Mouse (Mus musculus): ENCODE results near the gene Gm28047. TPM values are rescaled to one million over a fixed set of nuclear protein-coding genes. Genes with fewer than 3 reads are reported as not detected.
A peak's percentile ranks its signal among the peaks of the same experiment; 100 is the strongest.

The Gm28047 gene
- polyA plus RNA-seq, 1 experiment from 2014 or later = not detected

DNA sequence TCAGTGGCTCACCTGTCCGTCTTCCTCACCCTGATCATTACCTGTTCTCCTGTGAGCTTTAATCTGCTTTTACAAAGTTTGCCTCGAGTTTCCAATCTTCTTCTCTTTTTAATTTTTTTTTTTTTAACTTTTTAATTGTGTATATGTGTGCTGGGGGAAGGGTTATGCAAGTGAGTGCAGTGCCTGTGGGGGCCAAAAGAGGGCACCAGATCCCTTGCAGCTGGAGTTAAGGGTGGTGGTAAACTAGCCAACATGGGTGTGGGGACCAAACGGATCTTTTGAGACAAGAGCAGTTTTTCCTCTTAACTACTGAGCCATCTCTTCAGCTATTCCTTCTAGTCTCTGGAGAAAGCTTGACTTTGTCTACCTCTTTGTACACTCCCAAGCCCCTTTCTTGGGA is 96.9 kb downstream of the Gm28047 start:
- Histone ChIP-seq H3K4me1 (ENCODE audit: control insufficient read depth, insufficient read depth, low read length) (no peaks in the 10 kb centered on the region), H3K9me3 (replicated peaks; ENCODE audit: control insufficient read depth, low read length) (no peaks in the 10 kb centered on the region), H3K27me3 (replicated peaks; ENCODE audit: control insufficient read depth, insufficient read depth, low read length) (no peaks in the 10 kb centered on the region), H3K4me2 (ENCODE audit: low read length) (no peak overlapping the region), H3K4me3 (ENCODE audit: low read depth, low read length) (no peak overlapping the region), H3K27ac (ENCODE audit: low read depth, low read length) (no peak overlapping the region), H3K36me3 (ENCODE audit: control insufficient read depth, insufficient read depth, low read length) (peaks cover 67% of the 10 kb centered on the region), H3K9ac (ENCODE audit: low read length) (no peak overlapping the region)
- DNase-seq (ENCODE audit: low spot score) = no peak
- no peak for ATAC-seq
- 81% methylated on average over 3 of the region's 3 CpGs for WGBS

DNA sequence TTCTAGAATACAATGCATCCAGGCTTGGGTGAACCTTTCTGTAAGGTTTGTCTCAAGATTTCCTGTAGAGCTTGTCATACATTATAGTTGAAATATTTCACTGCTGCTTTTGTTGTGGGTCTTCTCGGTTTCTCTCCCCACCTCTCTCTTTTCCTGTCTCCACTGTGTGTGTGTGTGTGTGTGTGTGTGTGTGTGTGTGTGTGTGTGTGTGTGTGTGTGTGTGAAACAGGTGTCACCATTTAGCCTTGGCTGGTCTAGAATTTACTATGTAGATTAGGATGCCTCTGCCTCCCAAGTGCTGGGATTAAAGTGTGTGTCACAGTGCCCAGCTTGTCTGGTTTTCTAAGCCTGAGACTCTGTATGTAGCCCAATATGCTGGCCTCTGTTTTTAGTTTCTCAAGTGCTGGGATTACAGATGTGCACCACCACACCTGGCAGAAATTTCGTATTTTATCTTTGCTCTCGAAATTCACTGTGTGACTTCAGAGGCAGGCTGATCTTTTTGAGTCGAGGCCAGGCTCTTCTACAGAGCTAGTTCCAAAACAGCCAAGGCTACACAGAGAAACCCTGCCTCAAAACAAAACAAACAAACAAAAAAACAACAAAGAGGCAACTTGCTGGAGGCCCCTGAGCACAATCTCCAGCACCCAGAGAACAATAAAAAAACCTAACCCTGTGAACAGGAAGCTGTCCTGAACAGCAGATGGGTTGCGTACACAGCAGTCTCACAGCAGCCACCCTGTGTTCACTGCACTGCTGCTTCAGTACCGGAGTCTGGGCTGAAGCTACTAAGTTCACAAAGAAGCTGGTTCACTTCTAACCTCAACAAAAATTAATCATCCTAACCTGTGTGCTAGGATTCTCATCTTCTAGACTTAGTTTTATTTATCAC is 98.5 kb downstream of the Gm28047 start:
- no peaks in the 10 kb centered on the region for H3K27me3 ChIP-seq (replicated peaks; ENCODE audit: control insufficient read depth, insufficient read depth, low read length)
- H3K4me2 ChIP-seq (ENCODE audit: low read length) = no peak overlapping the region
- H3K27ac ChIP-seq (ENCODE audit: low read depth, low read length) = no peak overlapping the region
- no peak for DNase-seq (ENCODE audit: low spot score)
- no peaks in the 10 kb centered on the region for H3K4me1 ChIP-seq (ENCODE audit: control insufficient read depth, insufficient read depth, low read length)
- no peak for ATAC-seq
- H3K9ac ChIP-seq (ENCODE audit: low read length) = no peak overlapping the region
- 88% methylated on average over 6 of the region's 6 CpGs for WGBS
- no peak overlapping the region for H3K4me3 ChIP-seq (ENCODE audit: low read depth, low read length)
- H3K36me3 ChIP-seq (ENCODE audit: control insufficient read depth, insufficient read depth, low read length) = peaks cover 68% of the 10 kb centered on the region
- no peaks in the 10 kb centered on the region for H3K9me3 ChIP-seq (replicated peaks; ENCODE audit: control insufficient read depth, low read length)

DNA sequence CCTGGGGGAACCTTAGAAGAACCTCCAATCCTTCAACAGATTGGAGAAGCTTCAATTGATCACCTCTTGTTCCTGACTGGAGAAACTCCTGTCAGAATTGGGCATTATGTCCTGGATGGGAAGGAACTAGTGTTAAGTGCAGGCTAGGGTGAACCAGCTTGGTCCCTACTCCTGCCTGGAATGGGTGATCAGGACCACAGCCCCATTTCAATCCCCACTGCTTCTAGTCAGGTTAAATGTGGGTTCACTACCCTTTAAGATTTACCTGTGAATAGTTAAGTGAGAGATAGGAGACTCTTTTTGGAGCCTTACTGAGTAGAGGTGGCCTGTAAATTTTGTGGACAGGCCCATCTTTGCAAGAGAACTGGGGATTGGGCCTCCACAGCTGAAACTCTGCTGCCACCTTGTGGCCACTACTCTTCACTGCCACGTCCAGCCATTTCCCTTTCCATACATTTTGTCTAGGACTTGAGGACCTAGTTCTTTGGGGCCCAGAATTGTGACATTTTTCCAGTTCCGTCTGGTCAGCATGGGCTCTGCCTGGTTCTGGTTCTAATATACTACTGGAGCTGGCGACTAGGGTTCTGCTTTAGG is 99.9 kb downstream of the Gm28047 start, which contains the start of gene Npff:
TSS of gene Npff (minus strand) at position 51 of the 594 bp plus-strand sequence.
- Histone ChIP-seq H3K9me3 (replicated peaks; ENCODE audit: control insufficient read depth, low read length) (no peaks in the 10 kb centered on the region), H3K4me2 (ENCODE audit: low read length) (no peak within 1 kb of the TSS), H3K4me1 (ENCODE audit: control insufficient read depth, insufficient read depth, low read length) (no peaks in the 10 kb centered on the region), H3K27ac (ENCODE audit: low read depth, low read length) (0 out of 2 replicates have a peak within 1 kb of the TSS, but pooled peaks have one; percentile 14), H3K36me3 (ENCODE audit: control insufficient read depth, insufficient read depth, low read length) (peaks cover 63% of the 10 kb centered on the region), H3K27me3 (replicated peaks; ENCODE audit: control insufficient read depth, insufficient read depth, low read length) (no peaks in the 10 kb centered on the region), H3K4me3 (ENCODE audit: low read depth, low read length) (no peak within 1 kb of the TSS), H3K9ac (ENCODE audit: low read length) (no peak within 1 kb of the TSS)
- WGBS = 4% methylated on average over 3 of the region's 3 CpGs
- ATAC-seq (peak; percentile 40; the same call in 1 of the 2 replicates), DNase-seq (ENCODE audit: low spot score) (peak; percentile 85)

DNA sequence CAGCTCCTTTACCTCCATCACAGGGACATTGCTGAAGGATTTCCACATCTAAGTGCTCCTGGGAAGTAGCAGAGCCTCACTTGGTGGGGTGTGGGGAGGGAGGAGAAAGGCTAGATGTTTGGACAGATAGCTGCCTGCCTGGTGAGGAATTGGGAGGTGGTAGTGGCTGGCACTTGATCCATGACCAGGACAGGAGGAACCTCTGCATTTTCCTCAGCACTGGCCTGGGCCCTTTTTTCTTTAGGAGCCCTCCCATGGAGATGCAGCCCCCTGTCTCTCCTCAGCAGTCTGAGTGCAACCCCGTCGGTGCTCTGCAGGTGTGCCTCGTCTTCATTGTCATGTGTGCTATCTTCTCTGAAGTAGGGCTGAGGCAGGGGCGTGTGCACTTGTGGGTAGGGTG is 103.4 kb downstream of the Gm28047 start:
- Histone ChIP-seq H3K36me3 (ENCODE audit: control insufficient read depth, insufficient read depth, low read length) (peaks cover 40% of the 10 kb centered on the region), H3K4me2 (ENCODE audit: low read length) (no peak overlapping the region), H3K9me3 (replicated peaks; ENCODE audit: control insufficient read depth, low read length) (no peaks in the 10 kb centered on the region), H3K27me3 (replicated peaks; ENCODE audit: control insufficient read depth, insufficient read depth, low read length) (no peaks in the 10 kb centered on the region), H3K4me3 (ENCODE audit: low read depth, low read length) (no peak overlapping the region), H3K27ac (ENCODE audit: low read depth, low read length) (no peak overlapping the region), H3K9ac (ENCODE audit: low read length) (no peak overlapping the region), H3K4me1 (ENCODE audit: control insufficient read depth, insufficient read depth, low read length) (no peaks in the 10 kb centered on the region)
- WGBS = 80% methylated on average over 4 of the region's 4 CpGs
- ATAC-seq (no peak), DNase-seq (ENCODE audit: low spot score) (no peak)

DNA sequence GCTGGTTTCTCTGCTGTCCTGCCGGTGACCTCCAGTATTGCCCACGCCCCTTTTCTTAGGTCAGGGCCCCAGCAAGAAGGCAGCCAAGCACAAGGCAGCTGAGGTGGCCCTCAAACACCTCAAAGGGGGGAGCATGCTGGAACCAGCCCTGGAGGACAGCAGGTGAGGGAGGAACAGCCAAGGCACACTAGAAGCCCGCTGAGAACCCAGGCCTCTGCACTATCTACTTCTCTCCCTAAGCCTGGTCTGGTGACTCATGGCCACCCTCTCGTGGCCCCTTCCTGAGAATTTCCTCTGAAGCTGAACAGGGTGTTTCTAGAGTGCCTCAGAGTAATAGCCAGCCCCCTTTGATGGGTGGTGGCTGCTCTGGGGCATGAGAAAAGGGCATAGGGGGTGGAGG is 104.5 kb downstream of the Gm28047 start:
- Histone ChIP-seq H3K9ac (ENCODE audit: low read length) (no peak overlapping the region), H3K4me1 (ENCODE audit: control insufficient read depth, insufficient read depth, low read length) (peaks cover 7% of the 10 kb centered on the region), H3K27ac (ENCODE audit: low read depth, low read length) (no peak overlapping the region), H3K4me2 (ENCODE audit: low read length) (no peak overlapping the region), H3K4me3 (ENCODE audit: low read depth, low read length) (no peak overlapping the region), H3K27me3 (replicated peaks; ENCODE audit: control insufficient read depth, insufficient read depth, low read length) (no peaks in the 10 kb centered on the region), H3K36me3 (ENCODE audit: control insufficient read depth, insufficient read depth, low read length) (peaks cover 36% of the 10 kb centered on the region), H3K9me3 (replicated peaks; ENCODE audit: control insufficient read depth, low read length) (no peaks in the 10 kb centered on the region)
- WGBS = 91% methylated on average over 4 of the region's 4 CpGs
- ATAC-seq = no peak
- no peak for DNase-seq (ENCODE audit: low spot score)

DNA sequence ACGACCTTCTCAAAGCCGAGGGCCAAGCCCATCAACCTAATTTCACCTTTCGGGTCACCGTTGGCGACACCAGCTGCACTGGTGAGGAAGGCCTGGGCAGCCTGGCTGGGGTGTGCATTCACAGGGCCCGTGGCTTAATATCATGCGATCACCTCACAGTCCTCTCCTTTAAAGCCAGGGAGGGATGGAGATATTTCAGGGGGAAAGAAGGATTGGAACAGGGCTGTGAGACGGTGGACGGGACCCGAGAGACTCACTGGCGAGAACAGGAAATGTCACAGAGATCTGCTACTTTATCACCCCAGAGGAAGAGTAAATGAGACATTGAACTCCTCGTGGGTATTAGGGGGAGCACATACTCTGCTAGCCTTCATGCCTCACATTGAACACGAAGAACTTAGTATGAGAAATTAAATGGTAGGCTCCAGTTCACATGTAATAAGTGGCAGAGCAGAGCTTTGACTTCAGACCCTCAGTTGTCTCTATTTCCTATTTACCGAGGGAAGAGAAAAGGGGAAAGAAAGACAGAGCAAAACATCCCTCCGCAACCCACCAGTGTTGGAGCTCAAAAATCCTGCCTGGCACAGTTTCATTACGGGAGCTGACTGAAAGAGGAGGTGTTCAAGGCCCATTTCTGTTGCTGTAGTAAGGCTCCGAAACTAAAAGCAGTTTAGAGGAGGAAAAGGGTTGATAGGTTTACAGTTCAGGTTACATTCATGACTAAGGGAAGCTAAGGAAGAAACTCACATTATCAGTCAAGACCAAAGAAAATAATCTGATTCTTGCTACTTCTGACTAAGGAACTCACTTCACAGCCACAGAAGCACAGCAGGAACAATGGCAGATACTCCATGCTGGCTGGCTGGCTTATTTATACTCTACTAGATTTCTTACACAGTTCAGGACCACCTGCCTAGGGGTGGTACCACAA is 105.4 kb downstream of the Gm28047 start:
- DNase-seq (ENCODE audit: low spot score) = no peak
- 77% methylated on average over 16 of the region's 17 CpGs for WGBS

DNA sequence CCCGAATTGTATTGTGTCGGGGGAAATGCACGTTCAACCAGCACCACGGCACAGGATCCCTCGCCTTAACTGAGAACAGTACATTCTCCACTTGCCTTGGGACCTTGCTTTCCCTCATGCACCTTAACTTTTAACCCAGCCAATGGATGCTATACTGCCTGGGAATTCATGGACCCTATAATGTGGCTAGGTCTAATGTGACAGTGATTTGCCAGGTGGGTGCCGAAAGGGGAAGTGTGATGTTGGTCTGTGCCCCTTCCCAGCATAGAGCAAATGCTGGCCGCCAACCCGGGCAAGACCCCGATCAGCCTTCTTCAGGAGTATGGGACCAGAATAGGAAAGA is 106.0 kb downstream of the Gm28047 start:
- WGBS = 21% methylated on average over 9 of the region's 9 CpGs
- H3K36me3 ChIP-seq (ENCODE audit: control insufficient read depth, insufficient read depth, low read length) = peaks cover 24% of the 10 kb centered on the region
- H3K4me3 ChIP-seq (ENCODE audit: low read depth, low read length) = peak overlapping the region; percentile 75
- peaks cover 16% of the 10 kb centered on the region for H3K4me1 ChIP-seq (ENCODE audit: control insufficient read depth, insufficient read depth, low read length)
- H3K9ac ChIP-seq (ENCODE audit: low read length) = peak overlapping the region; percentile 87
- H3K4me2 ChIP-seq (ENCODE audit: low read length) = peak overlapping the region; percentile 61
- H3K27ac ChIP-seq (ENCODE audit: low read depth, low read length) = peak overlapping the region; percentile 99
- H3K27me3 ChIP-seq (replicated peaks; ENCODE audit: control insufficient read depth, insufficient read depth, low read length) = no peaks in the 10 kb centered on the region
- DNase-seq (ENCODE audit: low spot score) = no peak
- no peak for ATAC-seq
- no peaks in the 10 kb centered on the region for H3K9me3 ChIP-seq (replicated peaks; ENCODE audit: control insufficient read depth, low read length)

More for the DNA sequence above, 105.4 kb downstream of the Gm28047 start:
- H3K4me2 ChIP-seq (ENCODE audit: low read length) = peak overlapping the region; percentile 61
- peak overlapping the region; percentile 87 for H3K9ac ChIP-seq (ENCODE audit: low read length)
- ATAC-seq = no peak
- peak overlapping the region; percentile 75 for H3K4me3 ChIP-seq (ENCODE audit: low read depth, low read length)
- H3K4me1 ChIP-seq (ENCODE audit: control insufficient read depth, insufficient read depth, low read length) = peaks cover 16% of the 10 kb centered on the region
- no peaks in the 10 kb centered on the region for H3K27me3 ChIP-seq (replicated peaks; ENCODE audit: control insufficient read depth, insufficient read depth, low read length)
- H3K36me3 ChIP-seq (ENCODE audit: control insufficient read depth, insufficient read depth, low read length) = peaks cover 31% of the 10 kb centered on the region
- peak overlapping the region; percentile 99 for H3K27ac ChIP-seq (ENCODE audit: low read depth, low read length)
- H3K9me3 ChIP-seq (replicated peaks; ENCODE audit: control insufficient read depth, low read length) = no peaks in the 10 kb centered on the region

DNA sequence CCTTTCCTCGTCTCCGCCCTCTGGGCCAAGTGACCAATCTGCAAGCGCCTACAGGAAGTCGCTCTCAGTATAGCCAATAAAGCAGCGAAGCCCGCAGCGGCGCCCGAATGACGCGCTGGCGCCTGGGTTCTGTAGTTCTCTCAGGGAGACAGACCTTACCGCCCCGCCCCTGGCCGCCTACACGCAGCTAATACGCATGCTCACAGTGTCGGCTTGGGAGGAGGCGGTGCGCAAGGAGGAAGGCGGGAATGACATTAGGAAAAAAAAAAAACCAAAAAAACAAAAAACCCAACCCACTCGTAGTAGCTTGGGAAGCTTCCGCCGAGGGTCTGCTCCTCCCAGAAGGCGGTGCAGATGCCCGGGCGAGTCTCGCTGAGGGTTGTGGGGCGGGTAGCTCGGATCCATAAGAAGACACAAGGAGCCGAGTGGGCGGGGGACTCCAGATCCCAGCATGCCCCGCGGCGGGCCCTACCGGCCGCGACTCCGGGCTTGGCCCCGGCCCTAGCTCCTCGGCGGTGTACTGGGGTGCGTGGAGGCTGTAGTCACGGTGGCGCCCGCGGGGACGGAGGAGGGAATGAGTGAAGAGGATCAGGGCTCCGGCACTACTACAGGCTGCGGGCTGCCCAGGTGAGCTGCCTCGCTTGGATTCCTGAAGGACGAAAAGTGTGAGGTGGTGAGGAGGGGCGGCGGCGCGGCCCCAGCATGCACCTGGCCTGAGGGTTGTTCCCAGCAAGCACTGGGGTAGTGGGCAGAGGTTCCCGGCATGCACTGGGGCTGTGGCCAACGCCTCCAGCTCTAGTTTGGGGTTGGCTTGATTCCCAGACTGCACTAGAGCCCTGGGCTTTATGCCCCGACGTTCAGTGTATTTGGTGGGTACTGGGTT is 106.7 kb downstream of the Gm28047 start, which contains the start of gene Tarbp2:
TSS of gene Tarbp2 (plus strand) at position 217 of the 883 bp plus-strand sequence.
- peaks cover 16% of the 10 kb centered on the region for H3K4me1 ChIP-seq (ENCODE audit: control insufficient read depth, insufficient read depth, low read length)
- peak; percentile 100 for DNase-seq (ENCODE audit: low spot score)
- H3K4me3 ChIP-seq (ENCODE audit: low read depth, low read length) = peak within 1 kb of the TSS; percentile 75
- peak within 1 kb of the TSS; percentile 99 for H3K27ac ChIP-seq (ENCODE audit: low read depth, low read length)
- no peaks in the 10 kb centered on the region for H3K27me3 ChIP-seq (replicated peaks; ENCODE audit: control insufficient read depth, insufficient read depth, low read length)
- WGBS = under 1% methylated on average over 60 of the region's 60 CpGs
- H3K36me3 ChIP-seq (ENCODE audit: control insufficient read depth, insufficient read depth, low read length) = peaks cover 21% of the 10 kb centered on the region
- peak within 1 kb of the TSS; percentile 87 for H3K9ac ChIP-seq (ENCODE audit: low read length)
- H3K4me2 ChIP-seq (ENCODE audit: low read length) = peak within 1 kb of the TSS; percentile 61
- peak; percentile 91 for ATAC-seq
- no peaks in the 10 kb centered on the region for H3K9me3 ChIP-seq (replicated peaks; ENCODE audit: control insufficient read depth, low read length)

Measured in forebrain, embryonic 14.5 days (tissue).